Mouse (Mus musculus) spleen, adult 12 weeks (tissue): ENCODE data around the gene Ctc1.

Experiments used
- DNase-seq: peaks from one replicate; pipeline ENCODE4 v3.0.0; 2022; ENCODE audit warnings: low spot score

The Ctc1 gene

DNA sequence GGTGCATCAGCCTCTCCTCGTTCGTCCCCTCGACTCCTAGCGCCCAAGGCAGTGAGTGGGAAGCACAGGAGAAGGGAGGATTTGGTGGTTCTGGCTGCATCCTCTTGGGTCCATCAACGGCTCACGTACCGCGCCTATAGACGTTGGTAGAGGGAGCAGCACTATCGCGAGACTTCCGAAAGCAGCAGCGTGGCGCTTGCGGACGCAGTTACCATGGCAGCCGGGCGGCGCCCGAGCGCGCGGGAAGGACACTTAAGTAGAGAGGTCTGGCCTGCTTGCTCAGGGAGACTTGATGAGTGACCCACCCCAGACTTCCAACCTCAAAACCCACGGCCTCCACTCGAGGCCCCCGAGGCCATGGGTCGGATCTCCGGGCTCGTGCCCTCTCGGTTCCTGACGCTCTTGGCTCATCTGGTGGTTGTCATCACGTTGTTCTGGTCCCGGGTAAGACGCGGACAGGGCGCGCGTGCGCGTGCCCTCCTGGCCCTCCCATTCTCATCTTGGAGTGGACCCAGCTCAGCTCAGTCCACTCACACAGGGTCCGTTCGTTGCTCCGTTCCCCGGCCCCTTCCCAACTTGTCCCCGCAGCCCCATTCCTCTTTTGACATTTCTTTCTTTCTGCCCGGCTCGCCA lies 55.0 kb downstream of the Ctc1 start, which contains the start of gene Tmem107:
Tmem107 (plus strand) TSS at position 217 of the 633 bp plus-strand sequence.
- DNase-seq = peak; percentile 90

DNA sequence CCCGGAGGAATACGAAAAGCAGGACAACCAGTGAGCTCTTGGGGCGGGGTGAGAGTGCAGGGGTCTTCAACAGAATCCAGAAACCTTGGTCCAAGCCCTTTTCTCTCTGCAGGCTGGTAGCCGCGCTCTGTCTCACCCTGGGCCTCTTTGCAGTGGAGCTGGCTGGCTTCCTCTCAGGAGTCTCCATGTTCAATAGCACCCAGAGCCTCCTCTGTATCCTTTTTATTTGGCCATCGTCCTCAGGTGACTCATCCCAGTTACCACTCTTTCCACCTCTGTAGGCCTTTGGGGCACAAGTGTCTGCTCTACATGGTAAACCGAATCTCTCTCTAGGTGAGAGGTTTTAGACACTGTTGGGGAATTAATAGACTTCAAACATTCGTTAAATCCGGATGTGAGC lies 55.6 kb downstream of the Ctc1 start:
- DNase-seq = no peak

DNA sequence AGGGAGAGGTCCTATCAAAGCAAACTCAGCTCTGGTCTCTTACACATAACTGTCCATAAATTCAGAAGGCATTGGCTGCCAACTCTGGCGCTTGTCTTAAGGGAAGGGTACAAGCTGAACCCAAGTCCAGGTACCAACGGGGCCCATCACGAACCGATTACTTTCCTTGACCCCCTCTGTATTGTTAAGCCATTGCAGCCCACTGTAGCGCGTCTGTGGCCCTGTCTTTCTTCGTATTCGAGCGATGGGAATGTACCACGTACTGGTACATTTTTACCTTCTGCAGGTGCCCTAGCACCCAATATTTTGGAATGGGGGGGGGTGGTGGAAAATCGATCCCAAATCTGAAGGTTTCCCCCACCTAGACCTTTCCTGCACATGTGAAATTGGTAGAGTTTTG lies 56.5 kb downstream of the Ctc1 start:
- no peak for DNase-seq

DNA sequence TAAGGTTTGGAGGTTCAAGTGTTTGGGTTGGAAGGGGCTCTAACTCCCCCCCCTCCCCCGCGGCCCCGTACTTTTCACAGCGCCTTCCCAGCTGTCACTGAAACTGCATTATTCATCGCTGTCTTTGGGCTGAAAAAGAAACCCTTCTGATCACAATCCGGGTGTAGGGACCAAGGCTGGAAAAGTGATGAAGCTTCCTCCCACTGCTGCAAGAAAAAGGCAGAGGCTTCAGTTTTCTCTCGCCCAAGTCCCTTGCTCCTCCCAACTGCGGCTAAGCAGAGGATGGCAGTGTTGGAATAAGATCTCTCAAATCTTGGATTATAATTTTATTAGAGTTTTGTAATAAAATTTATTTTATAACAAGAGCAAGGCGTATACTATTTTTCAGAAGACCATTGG lies 57.0 kb downstream of the Ctc1 start:
- DNase-seq = no peak

DNA sequence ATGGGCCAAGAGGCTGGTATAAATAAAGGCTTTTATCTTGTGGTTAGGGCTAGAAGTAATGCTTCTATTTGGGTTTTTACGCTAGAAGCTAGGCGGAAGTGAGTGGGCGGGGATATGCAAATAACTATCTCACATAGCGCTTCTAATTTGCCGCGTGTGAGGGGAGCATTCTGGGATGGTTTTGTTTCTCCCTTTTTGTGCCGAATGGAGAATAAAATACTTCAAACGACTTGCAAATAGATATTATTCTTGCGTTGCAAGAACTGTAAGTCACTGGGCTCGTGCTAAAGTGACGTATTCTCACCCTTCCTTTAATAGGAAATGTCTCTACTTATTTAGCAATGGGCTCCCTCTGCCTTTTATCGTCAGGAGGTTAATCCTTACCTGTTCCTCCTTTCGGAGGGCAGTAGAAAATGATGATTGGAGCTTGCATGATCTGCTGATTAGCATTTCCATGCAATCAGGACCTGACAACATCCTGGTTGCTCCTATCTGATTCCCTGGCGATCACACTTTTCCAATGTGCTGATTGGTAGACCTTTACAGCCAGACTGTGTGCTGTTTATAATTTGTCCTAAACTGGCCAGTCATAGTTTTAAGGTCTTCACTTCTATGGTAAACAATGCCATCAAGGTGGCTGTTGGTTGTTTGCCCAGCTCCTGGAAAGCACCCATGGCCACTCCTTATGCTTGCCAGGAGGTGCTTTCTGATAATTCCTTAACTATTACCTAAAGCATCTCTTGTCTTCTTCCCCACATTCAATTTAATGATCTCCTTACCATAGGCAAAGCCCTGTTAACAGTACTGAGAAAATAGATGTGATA lies 57.6 kb downstream of the Ctc1 start:
- peak; percentile 77 for DNase-seq

DNA sequence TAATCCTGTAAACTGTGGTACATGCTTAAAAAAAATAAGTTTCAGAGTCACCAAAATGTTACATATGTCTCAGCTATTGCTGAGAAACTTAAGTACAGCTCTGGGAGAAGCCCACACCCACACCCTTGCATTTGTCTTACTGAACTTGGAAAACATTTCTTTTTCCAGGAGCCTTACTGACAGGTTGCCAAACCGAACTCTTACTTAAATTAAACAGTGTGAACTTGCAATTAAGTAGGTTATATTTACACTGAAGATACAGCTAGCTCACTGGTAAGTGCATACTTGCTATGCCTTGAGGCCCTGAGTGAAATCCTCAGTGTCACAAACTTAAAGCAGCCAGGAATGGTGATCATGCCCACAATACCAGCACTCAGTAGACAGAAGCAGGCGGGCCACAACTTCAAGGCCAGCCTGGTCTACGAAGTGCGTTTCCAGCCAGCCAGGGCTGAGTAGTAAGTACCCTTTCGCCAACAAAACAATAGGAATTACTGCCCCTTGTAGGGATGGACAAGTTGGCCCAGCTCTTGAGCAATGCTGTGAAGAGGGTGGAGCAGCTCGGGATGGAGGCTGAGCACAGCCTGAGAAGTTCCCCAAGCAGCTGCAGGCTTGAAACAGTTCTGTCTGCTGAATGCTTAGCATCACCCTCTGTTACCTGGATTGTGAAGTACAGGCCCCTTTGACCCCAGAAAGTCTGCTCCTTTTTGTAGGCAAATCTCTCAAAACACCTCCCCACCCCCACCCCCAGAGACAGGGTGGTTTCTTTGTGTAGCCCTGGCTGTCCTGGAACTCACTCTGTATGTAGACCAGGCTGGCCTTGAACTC lies 58.5 kb downstream of the Ctc1 start:
- no peak for DNase-seq

DNA sequence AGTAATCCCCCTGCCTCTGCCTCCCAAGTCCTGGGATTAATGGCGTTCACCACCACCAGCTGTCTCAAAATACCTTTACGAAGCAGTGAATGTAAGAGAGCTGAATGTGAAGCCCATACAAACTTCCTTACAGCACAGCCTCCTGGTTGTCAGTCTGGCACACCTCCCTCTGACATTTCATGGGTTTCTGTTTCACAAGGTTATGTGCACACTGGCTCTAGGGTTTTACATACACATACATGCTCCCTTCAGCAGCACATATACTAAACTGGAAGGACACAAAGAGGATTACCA lies 59.0 kb downstream of the Ctc1 start:
- no peak for DNase-seq

DNA sequence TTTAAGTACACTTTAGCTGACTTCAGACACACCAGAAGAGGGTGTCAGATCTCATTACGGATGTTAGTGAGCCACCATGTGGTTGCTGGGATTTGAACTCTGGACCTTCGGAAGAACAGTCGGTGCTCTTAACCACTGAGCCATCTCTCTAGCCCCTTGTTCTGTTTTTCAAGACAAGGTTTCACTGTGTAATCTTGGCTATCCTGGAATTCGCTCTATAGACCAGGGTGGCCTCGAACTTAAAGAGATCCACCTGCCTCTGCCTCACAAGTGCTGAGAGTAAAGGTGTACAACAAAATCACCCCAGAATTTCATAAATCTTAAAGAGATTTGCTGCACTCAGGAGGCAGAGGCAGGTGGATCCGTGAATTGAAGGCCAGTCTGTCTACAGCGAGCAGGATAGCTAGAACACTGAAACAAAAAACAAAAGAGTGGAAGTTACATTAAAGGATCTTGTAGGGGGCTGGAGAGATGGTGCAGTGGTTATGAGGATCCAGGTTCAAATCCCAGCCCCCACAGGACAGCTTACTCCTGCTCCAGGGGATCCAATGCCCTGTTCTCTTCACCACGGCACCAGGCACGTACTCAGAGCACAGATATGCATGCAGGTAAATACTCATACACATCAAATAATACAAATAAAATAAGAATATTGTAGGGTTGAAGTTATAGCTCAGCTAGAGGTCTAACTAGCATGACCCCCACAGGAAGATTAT lies 60.2 kb downstream of the Ctc1 start:
- DNase-seq = no peak

DNA sequence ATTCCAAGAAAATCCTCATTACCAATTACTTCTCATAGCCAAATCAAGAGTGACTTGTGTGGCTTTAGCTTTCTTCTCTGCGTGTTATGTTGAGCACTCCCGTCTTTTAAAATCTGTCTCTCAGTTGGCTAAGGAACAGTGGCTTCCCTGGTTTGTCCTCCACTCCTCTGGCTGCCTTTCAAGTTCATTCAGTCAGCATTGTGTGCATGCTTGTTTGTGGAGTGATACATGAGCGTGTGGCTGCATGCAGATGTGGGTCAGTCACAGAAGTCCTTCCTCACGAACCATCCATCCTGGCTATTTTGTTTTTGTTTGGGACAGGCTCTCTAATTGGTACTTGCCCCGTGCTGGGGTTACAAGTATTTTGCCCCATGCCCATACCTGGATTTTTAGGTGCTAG lies 60.9 kb downstream of the Ctc1 start:
- no peak for DNase-seq

DNA sequence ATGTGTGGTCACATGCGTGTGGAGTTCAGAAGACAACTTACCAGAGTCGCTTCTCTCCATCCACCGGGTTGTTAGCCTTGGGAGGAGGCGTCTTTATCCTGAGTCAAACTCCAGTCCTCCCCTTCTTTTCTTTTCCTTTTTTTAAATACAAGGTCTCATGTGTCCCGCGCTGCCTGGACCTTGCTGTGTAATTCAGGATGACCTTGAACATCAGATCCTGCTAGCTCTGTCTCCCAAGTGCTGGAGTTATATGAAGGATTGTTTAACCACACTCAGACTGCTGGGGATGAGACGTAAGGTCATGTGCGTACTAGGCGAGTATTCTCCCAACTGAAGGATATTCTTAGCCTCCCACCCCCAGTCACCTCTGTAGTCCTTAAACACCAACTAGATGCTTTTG lies 61.6 kb downstream of the Ctc1 start:
- no peak for DNase-seq

DNA sequence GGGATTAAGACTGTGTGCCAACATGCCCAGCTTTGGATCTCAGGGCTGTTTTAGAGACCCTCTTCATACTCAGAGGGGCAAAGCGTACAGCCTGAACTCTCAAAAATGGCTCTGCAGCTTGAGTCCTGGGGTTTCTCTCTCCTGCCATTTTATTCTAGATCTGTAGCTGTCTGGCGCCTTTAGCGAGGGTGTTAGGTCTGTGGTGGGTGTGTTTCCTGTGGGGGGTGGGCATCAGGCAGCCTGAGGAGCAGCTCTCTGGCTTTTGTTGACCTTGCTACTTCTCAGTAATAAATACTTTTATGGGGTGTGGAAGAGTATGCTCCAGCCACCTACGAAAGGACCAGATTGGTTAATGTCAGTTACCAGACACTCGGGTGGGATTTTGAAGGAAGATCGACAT lies 62.3 kb downstream of the Ctc1 start:
- DNase-seq = no peak

DNA sequence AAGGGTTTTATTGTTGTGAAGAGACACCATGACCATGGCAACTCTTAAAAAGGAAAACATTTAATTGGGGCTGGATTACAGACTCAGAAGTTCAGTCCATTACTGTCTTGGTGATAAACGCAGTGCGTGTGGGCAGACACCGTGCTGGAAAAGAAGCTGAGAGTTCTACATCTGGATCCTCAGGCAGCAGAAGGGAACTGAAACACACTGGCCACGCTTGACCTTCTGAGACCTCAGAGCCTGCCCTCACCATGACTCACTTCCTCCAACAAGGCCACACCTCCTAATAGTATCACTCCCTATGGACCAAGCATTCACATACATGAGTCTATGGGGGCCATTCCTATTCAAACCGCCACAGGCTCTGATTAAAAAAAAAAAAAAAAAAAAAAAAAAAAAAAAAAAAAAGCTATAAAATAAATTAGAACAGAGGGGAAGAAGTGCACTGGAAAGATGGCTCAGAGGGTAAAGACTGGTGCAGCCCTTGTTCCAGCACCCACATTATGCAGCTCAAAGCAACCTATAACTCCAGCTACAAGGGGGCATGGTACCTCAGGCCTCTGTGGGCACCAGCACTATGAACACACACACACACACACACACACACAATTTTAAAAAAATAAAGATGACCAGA lies 63.2 kb downstream of the Ctc1 start:
- no peak for DNase-seq

DNA sequence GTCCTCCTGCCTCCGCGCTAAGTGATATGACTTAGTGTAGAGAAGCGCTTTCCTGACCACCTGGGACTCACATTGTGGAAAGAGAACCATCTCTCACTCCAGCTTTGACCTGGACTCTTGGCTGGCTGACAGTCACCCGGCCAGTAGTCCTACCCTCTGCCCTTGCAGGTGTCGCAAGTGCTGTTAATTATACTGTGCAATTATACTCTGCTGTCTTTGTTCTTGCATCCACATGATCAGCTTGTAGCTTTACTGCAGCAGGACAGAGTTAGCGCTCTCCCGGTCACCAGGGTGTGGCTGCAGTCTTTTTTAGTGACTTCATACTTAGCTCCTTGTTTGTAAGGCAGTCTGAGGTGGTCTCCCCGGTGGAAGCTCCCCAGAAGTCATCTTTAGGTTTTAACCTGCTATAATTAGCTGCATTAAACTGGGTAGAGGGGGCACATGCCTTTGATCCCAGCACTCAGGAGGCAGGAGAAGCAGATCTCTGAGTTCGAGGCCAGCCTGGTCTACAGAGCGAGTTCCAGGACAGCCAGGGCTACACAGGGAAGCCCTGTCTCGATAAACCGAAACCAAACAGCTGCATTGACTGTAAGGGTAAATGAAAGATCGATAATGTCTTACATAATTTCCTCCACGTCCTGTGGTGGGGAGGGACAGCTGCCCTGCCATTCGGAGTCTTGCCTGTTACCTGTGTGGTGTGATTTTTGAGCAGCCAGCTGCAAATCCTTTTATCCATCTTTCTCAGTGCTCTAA lies 64.6 kb downstream of the Ctc1 start:
- DNase-seq = no peak

DNA sequence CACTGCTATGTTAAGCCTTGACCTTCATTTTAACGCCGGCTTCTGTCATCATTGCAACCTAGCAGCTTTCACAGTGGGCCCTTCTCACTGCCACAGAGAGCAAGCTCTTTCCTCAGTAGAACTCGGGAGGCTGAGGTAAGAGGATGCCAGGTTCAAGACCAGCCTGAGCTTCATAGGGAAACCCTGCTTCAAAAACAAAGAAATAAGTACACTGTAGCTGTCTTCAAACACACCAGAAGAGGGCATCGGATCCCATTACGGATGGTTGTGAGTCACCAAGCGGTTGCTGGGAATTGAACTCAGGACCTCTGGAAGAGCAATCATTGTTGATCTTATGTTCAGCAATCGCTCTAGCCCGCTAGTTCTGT lies 65.1 kb downstream of the Ctc1 start:
- no peak for DNase-seq

DNA sequence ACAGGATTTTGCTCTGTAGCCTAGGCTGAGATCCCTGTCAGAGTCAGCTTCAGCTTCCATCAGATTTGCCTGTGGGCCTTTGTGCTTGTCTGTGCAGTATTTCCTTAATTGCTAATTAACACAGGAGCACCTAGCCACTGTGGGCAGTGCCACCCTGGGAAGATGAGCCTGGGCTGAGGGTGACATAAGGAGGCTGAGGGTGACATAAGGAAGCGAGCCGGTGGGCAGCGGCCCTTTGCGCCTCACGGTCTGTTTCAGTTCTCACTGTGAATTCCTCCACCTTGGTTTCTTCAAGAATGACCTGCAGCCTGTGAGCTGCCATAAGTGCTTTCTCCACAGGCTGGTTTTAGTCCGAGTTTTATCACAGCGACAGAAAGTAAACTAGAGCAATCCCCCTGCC lies 65.9 kb downstream of the Ctc1 start:
- DNase-seq = no peak

DNA sequence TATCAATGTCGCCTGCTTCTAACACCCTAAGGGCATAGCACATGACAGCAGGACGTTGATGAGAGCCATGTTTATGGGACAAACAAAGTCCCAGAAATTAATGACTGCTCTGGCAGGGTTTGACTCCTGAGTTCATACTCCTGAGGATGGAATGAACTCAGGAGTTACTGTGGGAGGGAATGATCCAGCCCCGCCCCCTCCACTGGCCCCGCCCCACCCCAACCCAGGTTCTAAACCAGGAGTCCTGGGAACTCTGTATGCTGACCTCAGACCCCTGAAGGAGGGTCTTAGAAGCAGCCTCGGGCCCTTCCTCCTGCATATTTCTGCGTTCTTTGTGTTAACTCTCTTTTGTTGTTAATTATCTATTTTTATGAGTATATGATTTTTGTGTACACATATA lies 69.9 kb downstream of the Ctc1 start:
- DNase-seq = no peak
